Mouse (Mus musculus) hindbrain, embryonic 16.5 days (tissue): ENCODE measurements around the gene Gnb4. TPM values are rescaled to one million over a fixed set of nuclear protein-coding genes. Genes with fewer than 3 reads are reported as not detected.

ENCODE experiments used
- ATAC-seq: fragments of 200-750 bp; cut with Nextera tagmentation; 2 replicates; pipeline ENCODE4 v1.8.0; 2017; ENCODE audit warnings: moderate TSS enrichment, moderate library complexity
- H3K27ac ChIP-seq: fragments of 300-500 bp; sonication (generic); 2 replicates; pipeline ENCODE4 v1.5.1; 2014; ENCODE audit warnings: low read depth, mild to moderate bottlenecking, control low read depth, low read length, moderate library complexity
- H3K27me3 ChIP-seq: fragments of 300-500 bp; sonication (generic); replicated peaks from 2 replicates; pipeline ENCODE4 v1.6.1; 2014; ENCODE audit warnings: low read length; ENCODE audit not compliant: control insufficient read depth, insufficient read depth
- H3K36me3 ChIP-seq: fragments of 300-500 bp; sonication (generic); 2 replicates; pipeline ENCODE4 v1.6.1; 2014; ENCODE audit warnings: mild to moderate bottlenecking, low read length, moderate library complexity, mixed read lengths; ENCODE audit not compliant: control insufficient read depth, insufficient read depth
- H3K4me1 ChIP-seq: fragments of 300-500 bp; sonication (generic); 2 replicates; pipeline ENCODE4 v1.6.1; 2014; ENCODE audit warnings: low read depth, low read length; ENCODE audit not compliant: control insufficient read depth, insufficient read depth
- H3K4me2 ChIP-seq: fragments of 300-500 bp; sonication (generic); 2 replicates; pipeline ENCODE4 v1.6.1; 2014; ENCODE audit warnings: mild to moderate bottlenecking, low read length, control low read depth, moderate library complexity
- H3K4me3 ChIP-seq: fragments of 300-500 bp; sonication (generic); 2 replicates; pipeline ENCODE4 v1.5.1; 2014; ENCODE audit warnings: mild to moderate bottlenecking, low read length, control low read depth, moderate library complexity
- H3K9ac ChIP-seq: fragments of 300-500 bp; sonication (generic); 2 replicates; pipeline ENCODE4 v1.6.1; 2014; ENCODE audit warnings: low read depth, mild to moderate bottlenecking, control low read depth, low read length, moderate library complexity
- H3K9me3 ChIP-seq: fragments of 300-500 bp; sonication (generic); 2 replicates; pipeline ENCODE4 v1.6.1; 2014; ENCODE audit warnings: mild to moderate bottlenecking, low read length, moderate library complexity; ENCODE audit not compliant: control insufficient read depth
- WGBS: fragments of 180-500 bp; shearing (Covaris S2); extraction: QIAGEN DNeasy Blood & Tissue Kit; methylation state at CpG from one replicate; pipeline ENCODE4 v1.1.7; 2014; 5-methylcytosine and 5-hydroxymethylcytosine counted together
- polyA plus RNA-seq: library from polyadenylated mRNA; unstranded; fragments of >200 nt; fragmentation: Nextera tagmentation; extraction: Ambion mirVana; gene quantifications from 2 replicates; pipeline ENCODE4 v1.2.1, GENCODE M21; 2015

Gene Gnb4
- polyA plus RNA-seq = 114 and 118 TPM in 2 replicates

GRCm38 (mm10) chr3:32616331-32617052 lies at the start of gene Gnb4:
Gnb4 (minus strand) TSS chr3:32616585.
- ATAC-seq = peak; percentile 94
- Histone ChIP-seq H3K27ac (peak within 1 kb of the TSS; percentile 78), H3K4me2 (peak within 1 kb of the TSS; percentile 60), H3K4me3 (peak within 1 kb of the TSS; percentile 75), H3K36me3 (no peaks in the 10 kb centered on the region), H3K27me3 (no peaks in the 10 kb centered on the region), H3K4me1 (peaks cover 9% of the 10 kb centered on the region), H3K9me3 (no peaks in the 10 kb centered on the region), H3K9ac (peak within 1 kb of the TSS; percentile 85)
- under 1% methylated on average over 41 of the region's 83 CpGs for WGBS

GRCm38 (mm10) chr3:32661556-32661930 lies 45.2 kb upstream of the Gnb4 start:
- WGBS = 94% methylated on average over 3 of the region's 3 CpGs
- no peaks in the 10 kb centered on the region for H3K4me1 ChIP-seq
- H3K9ac ChIP-seq = no peak overlapping the region
- no peak overlapping the region for H3K4me3 ChIP-seq
- no peaks in the 10 kb centered on the region for H3K36me3 ChIP-seq
- H3K27ac ChIP-seq = no peak overlapping the region
- no peaks in the 10 kb centered on the region for H3K27me3 ChIP-seq
- ATAC-seq = no peak
- no peaks in the 10 kb centered on the region for H3K9me3 ChIP-seq
- no peak overlapping the region for H3K4me2 ChIP-seq

GRCm38 (mm10) chr3:32660831-32661555 lies 44.6 kb upstream of the Gnb4 start:
- no peaks in the 10 kb centered on the region for H3K27me3 ChIP-seq
- no peak for ATAC-seq

GRCm38 (mm10) chr3:32660276-32660675 lies 43.9 kb upstream of the Gnb4 start:
- Histone ChIP-seq H3K4me2 (no peak overlapping the region), H3K9me3 (no peaks in the 10 kb centered on the region), H3K36me3 (no peaks in the 10 kb centered on the region), H3K27me3 (no peaks in the 10 kb centered on the region), H3K4me3 (no peak overlapping the region), H3K4me1 (no peaks in the 10 kb centered on the region), H3K9ac (no peak overlapping the region), H3K27ac (no peak overlapping the region)
- 52% methylated on average over 8 of the region's 8 CpGs for WGBS
- no peak for ATAC-seq

More at GRCm38 (mm10) chr3:32660831-32661555, 44.6 kb upstream of the Gnb4 start:
- Histone ChIP-seq H3K9ac (no peak overlapping the region), H3K27ac (no peak overlapping the region), H3K4me3 (no peak overlapping the region), H3K9me3 (no peaks in the 10 kb centered on the region), H3K36me3 (no peaks in the 10 kb centered on the region), H3K4me2 (no peak overlapping the region), H3K4me1 (no peaks in the 10 kb centered on the region)
- 71% methylated on average over 8 of the region's 8 CpGs for WGBS

GRCm38 (mm10) chr3:32659506-32659905 lies 43.1 kb upstream of the Gnb4 start:
- H3K4me3 ChIP-seq = no peak overlapping the region
- WGBS = 93% methylated on average over 2 of the region's 2 CpGs
- ATAC-seq = no peak
- H3K9me3 ChIP-seq = no peaks in the 10 kb centered on the region
- no peak overlapping the region for H3K4me2 ChIP-seq
- no peaks in the 10 kb centered on the region for H3K4me1 ChIP-seq
- H3K27me3 ChIP-seq = no peaks in the 10 kb centered on the region
- no peak overlapping the region for H3K9ac ChIP-seq
- no peak overlapping the region for H3K27ac ChIP-seq
- no peaks in the 10 kb centered on the region for H3K36me3 ChIP-seq

GRCm38 (mm10) chr3:32658821-32659220 lies 42.4 kb upstream of the Gnb4 start:
- no peak overlapping the region for H3K27ac ChIP-seq
- no peaks in the 10 kb centered on the region for H3K9me3 ChIP-seq
- ATAC-seq = no peak
- no peaks in the 10 kb centered on the region for H3K36me3 ChIP-seq
- H3K4me2 ChIP-seq = no peak overlapping the region
- WGBS = 79% methylated on average over 16 of the region's 16 CpGs
- no peaks in the 10 kb centered on the region for H3K27me3 ChIP-seq
- H3K9ac ChIP-seq = no peak overlapping the region
- no peaks in the 10 kb centered on the region for H3K4me1 ChIP-seq
- H3K4me3 ChIP-seq = no peak overlapping the region

GRCm38 (mm10) chr3:32658401-32658800 lies 42.0 kb upstream of the Gnb4 start:
- 84% methylated on average over 7 of the region's 7 CpGs for WGBS
- H3K9me3 ChIP-seq = no peaks in the 10 kb centered on the region
- ATAC-seq = no peak
- H3K4me3 ChIP-seq = no peak overlapping the region
- no peaks in the 10 kb centered on the region for H3K4me1 ChIP-seq
- H3K9ac ChIP-seq = no peak overlapping the region
- no peaks in the 10 kb centered on the region for H3K36me3 ChIP-seq
- H3K27me3 ChIP-seq = no peaks in the 10 kb centered on the region
- H3K4me2 ChIP-seq = no peak overlapping the region
- no peak overlapping the region for H3K27ac ChIP-seq

- no peak for ATAC-seq
- WGBS = 85% methylated on average over 10 of the region's 10 CpGs
Measured at GRCm38 (mm10) chr3:32656398-32656994, 40.1 kb upstream of the Gnb4 start.

GRCm38 (mm10) chr3:32655994-32656393 lies 39.6 kb upstream of the Gnb4 start:
- WGBS = 91% methylated on average over 4 of the region's 4 CpGs
- Histone ChIP-seq H3K27me3 (no peaks in the 10 kb centered on the region), H3K36me3 (no peaks in the 10 kb centered on the region), H3K9me3 (no peaks in the 10 kb centered on the region; the same call in 1 of the 2 replicates), H3K9ac (no peak overlapping the region), H3K4me2 (no peak overlapping the region), H3K27ac (no peak overlapping the region), H3K4me3 (no peak overlapping the region), H3K4me1 (no peaks in the 10 kb centered on the region)
- ATAC-seq = no peak

More at GRCm38 (mm10) chr3:32656398-32656994, 40.1 kb upstream of the Gnb4 start:
- H3K4me3 ChIP-seq = no peak overlapping the region
- no peak overlapping the region for H3K4me2 ChIP-seq
- no peaks in the 10 kb centered on the region for H3K4me1 ChIP-seq
- H3K27me3 ChIP-seq = no peaks in the 10 kb centered on the region
- no peak overlapping the region for H3K27ac ChIP-seq
- H3K9me3 ChIP-seq = no peaks in the 10 kb centered on the region; the same call in 1 of the 2 replicates
- H3K36me3 ChIP-seq = no peaks in the 10 kb centered on the region
- no peak overlapping the region for H3K9ac ChIP-seq
